Mouse (Mus musculus): ENCODE results near the gene Fcgr3.
A peak's percentile ranks its signal among the peaks of the same experiment; 100 is the strongest.

Fcgr3 gene

DNA sequence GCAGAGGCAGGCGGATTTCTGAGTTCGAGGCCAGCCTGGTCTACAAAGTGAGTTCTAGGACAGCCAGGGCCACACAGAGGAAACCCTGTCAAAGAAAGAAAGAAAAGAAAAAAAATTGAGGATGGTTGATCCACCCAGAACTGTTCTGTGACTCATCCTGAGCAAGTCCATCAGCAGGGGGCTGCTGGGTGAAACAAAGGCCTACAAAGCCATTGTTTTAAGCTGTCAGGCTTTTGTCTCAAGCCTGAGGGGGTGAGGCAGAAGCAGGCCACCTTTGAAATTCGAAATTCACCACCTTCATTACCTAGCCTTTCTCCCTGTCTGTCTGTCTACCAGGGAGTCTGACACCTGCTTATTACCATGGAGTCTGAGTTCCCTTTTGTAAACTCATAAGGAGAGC lies 18.2 kb downstream of the Fcgr3 start:
- DNase-seq = no peak

DNA sequence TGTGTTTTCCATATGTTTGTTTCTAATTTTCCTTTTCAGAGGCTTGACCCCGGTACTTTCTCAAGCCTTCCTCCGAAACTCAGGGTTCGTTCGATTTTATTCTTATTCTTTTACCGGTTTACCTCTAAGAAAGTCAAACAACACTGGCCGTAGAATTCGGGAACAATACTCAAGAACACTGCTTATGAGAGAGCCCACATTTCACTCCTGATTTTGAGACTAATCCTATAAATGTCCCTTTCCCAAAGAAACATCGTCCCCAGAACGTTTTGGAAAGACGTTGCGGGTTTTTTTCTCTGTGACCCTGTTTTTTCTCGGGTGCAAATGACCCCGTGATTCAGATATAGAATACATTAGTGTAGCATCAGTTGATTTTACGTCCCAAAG lies 19.7 kb downstream of the Fcgr3 start:
- no peak for DNase-seq

DNA sequence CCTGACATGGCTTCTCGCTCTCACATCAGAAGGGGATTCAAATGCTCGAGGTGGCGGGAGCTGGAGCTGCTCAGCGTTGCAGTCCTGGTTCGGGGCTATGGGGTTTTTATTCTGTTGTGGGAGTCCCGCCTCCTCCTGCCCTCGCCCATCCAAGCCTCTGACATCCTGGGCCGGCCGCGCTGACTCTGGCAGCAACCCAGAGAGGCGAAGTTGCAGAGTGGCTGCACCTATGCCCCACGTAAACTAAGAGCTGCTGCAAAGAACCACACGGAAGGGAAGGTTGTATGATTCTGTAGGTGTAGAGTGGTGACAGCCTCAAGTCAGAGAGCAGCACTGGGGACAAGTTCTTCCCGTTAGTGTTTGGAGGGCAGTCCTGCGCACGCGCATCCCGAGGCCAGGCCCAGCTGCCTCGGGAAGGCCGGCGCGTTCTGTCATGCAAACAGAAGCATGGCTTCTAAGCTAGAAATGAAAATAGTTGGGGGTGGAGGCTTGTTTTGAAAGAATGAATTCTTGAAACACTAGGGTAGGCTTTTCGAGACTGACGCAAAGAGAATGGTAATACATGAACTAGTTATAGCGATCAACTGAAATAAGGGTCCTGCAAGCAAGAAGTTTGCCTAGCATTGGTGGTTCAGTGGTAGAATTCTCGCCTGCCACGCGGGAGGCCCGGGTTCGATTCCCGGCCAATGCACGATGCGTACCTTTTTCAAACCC lies 20.2 kb downstream of the Fcgr3 start:
- peak; percentile 91 for DNase-seq

DNA sequence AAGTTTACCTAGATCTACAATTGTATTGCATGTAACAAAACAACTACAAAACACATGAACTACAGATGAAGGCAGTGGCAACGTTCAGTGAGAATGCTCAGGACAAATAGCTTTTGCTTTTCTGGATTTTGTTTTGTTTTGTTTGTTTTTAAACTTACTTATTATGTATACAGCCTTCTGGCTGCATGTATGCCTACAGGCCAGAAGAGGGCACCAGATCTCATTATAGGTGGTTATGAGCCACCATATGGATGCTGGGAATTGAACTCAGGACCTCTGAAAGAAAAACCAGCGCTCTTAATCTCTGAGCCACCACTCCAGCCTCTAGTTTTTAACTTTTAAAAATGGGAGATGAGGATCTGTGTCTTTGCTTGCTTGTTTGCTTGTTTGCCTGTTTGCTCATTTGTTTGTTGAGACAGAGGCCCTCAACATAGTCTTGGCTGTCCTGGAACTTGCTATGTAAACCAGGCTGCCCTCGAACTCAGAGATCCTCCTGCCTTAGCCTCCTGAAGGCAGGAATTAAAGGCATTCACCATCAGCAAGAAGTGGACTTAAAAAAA lies 21.1 kb downstream of the Fcgr3 start:
- no peak for DNase-seq

DNA sequence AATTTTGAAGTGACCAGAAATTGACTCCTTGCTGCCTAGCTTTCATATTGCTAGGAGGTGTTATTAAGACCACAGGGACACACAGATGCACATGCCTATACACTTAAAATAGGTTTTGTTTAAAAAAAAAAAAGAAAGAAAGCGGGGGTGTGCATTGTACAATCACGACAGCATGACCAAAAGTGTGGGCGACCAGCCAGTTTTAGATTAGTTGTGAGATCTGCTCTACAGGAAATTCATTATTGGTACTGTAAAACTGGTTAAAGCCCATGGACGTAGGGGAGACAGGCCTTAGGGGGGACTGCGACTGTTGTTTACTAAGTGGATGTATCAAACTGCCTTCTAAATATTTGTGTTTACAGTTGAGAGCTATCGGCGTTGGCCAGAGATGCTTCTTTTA lies 24.9 kb downstream of the Fcgr3 start:
- no peak for DNase-seq

DNA sequence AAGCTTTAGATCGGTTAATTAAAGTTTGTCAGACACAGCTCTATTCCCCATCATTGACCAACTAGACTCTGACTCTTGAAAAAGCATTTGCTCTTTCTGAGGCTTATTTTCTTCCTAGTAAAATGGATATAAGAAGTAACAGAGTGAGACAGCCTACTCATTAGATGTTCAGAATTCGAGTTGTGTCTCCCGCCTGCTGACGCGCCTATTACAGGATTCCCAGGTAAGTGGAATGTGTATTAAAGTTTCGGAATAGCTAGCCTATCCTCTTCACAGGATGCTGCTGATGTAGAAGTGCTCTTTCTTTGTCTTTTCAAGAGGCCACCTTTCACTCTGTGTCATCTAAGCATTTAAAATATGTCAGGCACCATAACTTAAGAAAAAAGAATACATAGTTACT lies 25.6 kb downstream of the Fcgr3 start:
- DNase-seq = no peak

DNA sequence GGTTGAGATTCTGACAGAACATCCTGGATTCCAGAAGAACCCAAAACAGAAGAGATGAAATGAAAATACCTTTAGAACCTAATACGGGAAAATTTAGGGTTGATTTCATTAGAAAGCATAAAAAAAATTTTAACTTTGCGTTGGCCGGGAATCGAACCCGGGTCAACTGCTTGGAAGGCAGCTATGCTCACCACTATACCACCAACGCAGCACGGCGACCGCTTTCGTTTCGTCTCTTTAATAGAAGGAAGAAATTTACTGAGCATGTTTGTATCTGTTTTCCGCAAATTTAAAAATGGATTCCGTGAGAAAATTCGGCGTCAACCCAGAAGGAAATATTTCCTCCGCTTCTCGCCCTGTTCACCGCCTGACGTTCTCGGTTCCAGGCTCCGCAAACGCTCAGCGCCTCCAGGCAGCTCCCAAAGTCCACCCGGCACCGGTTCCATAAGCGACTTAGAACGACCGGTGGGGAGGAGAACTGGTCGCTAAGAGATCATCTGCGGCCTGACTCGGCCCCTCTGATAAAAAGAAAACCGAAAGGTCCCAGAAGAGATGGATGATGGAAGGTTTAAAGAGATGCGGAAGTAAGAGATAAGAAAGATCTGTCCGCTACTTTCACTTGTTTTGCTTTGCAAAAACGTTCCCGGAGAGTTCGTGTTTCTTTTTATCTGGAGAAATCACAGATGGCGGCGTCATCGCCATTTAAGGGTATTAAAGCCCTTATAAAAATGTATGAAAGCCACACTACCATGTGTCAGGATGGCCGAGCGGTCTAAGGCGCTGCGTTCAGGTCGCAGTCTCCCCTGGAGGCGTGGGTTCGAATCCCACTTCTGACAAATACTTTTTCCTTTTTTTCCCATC lies 26.6 kb downstream of the Fcgr3 start:
- peak; percentile 86 for DNase-seq

DNA sequence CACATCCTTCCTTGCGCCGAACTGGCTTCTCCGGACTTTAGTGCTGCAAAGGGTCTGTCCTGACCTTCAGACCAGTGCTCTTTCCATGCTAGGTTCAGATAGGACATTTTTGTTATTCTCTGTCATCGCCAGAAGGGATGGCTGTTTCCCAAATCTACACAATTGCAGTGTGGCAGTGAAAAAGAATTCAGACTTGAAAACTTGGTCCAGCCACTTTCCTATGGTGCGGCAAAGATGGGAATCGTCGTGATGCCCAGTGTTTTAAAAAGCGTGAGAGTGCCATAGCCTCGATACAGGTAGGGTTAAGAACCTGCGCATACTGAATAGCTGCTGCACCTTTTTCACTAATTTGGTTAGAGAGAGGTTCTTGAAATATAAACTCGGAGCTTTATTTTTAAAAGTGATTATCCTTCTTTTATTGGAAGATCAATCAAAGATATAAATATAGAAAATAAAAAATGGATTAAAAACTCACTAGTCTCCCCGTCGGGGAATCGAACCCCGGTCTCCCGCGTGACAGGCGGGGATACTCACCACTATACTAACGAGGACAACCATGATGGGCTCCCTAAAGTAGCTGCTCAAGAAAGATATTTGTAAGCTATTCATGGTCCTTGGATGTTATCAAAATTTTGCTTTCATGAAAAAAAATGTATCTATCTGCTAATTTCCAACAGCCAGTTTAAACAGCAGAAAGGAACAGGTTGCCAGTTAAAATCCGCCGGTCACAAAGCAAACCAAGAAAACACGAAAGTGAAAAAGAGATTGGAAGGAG lies 28.0 kb downstream of the Fcgr3 start:
- peak; percentile 77 for DNase-seq

DNA sequence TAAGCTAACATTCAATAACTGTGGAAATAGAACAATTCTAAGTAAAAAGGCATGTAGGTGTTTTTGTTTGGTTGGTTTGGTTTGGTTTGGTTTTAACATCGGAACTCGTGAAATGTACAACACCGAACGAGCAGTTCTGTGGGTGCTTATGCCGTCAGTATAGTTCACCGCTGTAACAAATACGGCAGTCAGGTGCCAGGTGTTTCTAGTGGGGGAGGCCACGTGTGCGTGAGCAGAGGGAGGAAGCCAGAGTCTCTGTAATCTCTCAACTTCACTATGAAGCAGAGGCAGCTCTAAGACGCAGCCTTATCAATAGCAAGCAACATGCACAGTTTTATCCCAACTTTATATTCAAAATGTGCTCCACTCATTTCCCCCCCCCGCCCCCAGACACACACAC lies 29.1 kb downstream of the Fcgr3 start:
- DNase-seq = no peak

DNA sequence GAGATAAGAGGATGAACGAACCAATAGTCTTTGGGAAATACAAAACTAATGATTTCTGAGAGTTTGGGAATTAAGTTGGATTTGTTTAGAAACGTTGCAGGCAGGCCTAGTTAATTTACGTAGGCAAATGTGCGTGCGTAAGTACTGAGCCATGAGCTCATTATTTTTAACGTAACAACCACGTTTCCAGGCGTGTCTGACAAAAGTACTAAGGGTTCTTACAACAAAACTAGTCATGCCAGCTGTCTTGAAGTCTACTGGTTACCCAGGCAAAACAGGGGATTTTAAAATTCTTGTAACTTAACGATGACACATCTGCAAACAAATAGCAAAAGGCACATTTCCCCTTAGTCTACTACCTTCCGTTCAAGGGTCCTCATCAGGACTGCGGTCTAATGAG lies 30.5 kb downstream of the Fcgr3 start:
- DNase-seq = no peak

DNA sequence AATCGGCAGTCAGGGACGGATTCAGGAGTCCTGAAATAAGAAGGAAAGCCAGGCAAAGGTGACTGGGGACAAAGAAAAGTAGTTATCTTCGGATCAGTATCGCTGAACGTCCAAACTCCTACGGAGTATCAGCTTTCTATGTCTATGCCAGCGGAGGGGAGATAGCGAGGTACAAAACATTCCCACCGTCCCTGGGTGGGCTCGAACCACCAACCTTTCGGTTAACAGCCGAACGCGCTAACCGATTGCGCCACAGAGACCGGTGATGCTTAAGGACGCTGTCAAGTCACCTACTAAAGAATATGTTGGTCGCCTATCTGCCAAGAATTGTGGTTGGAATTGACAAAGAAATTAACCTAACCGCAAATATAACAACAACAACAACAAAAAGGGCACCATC lies 31.0 kb downstream of the Fcgr3 start:
- DNase-seq = peak; percentile 93

DNA sequence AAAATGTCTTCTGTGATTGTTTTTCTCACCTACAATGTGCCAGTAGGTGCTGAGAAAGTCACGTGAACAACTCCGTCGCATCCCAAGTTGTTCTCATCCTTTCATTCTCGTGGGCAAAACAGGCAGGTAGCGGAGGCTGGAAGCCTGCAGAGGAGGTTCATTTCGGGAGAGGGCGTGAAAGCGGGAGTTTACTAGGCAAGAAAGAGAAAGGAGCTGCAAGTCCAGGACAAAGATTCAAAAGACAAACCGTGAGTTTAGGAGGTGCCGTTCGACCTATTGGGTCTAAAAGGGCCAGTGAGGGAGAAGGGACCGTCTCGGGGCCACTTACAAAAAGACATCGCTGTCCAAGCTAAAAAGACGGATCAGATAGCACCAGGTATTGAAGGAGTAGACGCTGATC lies 31.5 kb downstream of the Fcgr3 start:
- no peak for DNase-seq

DNA sequence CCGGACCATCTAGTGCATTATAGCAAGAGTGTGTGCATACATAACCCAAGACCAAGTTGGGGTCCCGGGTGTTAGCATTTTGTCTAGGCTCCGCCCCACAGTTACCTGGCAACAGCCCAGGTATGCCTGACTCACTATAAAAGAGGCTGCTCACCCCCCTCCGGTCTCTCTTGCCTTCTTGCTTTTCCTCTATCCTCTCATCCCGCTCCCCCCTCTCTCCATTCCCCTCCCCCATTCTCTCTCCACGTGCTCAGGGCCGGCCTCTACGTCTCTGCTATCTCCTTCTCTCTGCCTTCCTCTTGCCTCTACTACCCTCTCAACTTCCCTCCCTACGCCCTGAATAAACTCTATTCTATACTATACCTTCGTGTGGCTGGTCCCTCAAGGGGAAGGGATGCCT lies 32.0 kb downstream of the Fcgr3 start:
- no peak for DNase-seq

DNA sequence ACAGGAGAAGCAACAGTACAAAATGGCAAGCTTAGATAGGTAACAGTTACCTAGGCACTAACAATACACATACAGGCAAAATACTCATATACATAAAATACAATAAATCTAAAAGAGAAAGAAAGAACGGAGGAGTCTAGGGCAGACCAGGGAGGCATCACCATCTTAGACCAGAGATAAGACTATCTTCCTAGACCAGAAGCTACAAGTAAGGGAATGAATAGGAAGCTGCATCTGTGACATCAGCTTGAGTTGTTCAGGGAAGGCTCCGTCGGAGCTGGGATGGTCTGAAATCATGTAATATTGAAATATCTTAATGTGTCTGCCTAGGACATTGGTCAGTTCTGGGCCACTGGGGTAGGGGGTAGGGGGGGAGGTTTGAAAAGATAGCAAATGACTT lies 33.0 kb downstream of the Fcgr3 start:
- no peak for DNase-seq

DNA sequence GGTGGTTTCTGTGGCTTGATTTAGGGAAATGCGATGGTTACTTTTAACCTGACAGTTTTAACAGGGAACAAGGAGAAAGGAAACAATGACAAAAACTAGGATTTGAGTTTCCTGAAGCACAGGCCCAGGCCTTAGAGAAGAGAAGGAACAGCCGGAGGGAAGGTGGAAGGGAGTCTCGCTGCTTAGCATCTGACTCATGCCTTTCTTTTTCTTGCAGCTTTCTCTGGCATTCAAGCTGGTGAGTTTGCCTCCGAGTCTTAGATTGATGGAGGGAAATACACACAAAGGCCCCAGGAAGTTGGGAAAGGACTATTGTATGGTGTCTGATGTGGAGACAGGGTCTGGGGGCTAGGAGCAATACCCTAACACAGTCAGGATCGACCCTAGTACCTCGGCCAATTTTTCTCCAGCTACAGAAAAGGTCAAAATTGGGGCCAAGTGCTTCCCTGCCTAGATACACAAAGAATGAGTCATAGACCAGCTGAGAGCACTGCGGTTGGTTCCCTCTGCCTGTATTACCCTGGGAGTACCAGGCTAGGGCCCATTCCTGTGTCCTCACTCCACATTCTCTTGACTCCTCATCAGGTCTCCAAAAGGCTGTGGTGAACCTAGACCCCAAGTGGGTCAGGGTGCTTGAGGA lies 45.3 kb downstream of the Fcgr3 start:
- no peak for DNase-seq

DNA sequence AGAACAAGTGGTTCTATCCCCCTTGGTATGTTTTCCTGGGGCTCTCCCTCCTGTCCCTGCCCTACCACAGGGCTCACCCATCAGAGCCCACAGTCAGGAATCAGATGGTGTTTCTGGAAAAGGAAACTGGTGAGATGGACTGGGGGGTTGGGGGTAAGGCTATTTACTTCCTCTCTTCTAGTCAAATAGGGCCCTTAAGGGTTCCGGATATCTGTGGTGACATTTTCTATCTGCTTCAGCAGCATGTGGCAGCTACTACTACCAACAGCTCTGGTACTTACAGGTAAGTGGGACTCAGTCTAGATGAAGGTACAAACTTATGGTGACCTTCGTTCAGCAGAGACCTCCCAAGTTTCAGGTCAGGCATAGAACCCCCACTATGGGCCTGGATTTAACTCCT lies 46.0 kb downstream of the Fcgr3 start, which contains the start of gene Fcgr4:
TSS of gene Fcgr4 (plus strand) at position 184 of the 400 bp plus-strand sequence.
- DNase-seq = no peak

DNA sequence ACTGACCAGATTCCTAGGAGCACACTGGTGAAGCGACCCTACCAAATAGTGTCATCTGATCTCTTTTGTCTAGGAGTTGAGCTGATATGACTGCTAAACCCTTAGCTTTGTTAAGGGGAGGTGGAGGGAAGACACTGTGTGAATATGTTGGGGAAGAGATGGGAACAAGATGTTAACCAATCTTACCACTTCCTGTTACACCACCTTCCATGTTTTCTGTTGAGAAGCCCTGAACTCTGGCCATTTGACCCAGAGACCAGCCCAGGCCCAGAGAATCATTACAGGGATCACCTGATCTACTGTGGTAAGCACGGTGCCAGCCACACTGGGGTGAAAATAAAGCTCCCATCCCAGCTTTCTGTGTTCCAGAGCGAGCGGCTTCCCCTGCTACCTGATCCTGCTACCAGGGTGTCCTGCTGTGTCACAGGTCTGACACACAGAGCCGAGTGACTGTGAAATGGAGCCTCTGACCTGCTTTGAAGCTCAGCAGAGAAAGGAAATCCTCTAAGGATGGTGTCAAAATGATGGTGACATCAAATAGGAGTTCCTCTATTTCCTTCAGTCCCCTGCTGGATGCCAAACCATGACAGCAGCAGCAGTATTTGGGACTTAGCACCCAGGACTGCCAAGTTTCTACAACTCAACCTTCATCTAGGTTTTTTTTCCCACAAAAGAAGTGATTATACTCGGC lies 47.1 kb downstream of the Fcgr3 start:
- DNase-seq = no peak

DNA sequence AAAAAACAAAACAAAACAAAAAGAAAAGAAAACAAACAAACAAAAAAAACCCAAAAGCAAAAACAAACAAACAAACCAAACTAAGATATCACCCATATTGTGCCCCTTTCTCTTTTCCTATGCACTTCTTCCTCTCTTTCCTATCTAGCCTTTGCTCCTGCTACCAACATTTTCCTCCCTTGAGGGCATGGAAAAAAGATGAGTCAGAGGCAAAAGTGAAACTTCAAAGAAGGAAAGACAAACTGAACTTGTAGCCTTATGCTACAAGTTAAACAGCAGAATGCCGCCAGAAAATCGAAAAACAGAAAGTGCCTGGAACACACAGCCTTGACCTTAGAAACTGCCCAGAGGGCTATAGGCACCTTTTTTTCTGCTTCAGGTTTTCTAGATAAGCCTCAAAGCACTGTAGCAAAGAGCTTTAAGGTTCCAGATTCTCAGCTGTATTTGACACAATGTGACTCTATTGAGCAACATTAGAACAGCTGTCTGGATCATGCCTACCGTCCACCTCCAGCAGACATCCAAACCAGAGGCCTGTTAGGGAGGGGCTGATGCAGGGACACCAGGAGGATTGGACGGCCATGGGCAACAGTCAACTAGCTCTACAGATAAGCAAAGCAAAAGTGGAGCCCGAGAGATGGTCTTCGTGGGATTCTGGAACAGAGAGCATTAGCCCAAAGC lies 47.9 kb downstream of the Fcgr3 start:
- no peak for DNase-seq

DNA sequence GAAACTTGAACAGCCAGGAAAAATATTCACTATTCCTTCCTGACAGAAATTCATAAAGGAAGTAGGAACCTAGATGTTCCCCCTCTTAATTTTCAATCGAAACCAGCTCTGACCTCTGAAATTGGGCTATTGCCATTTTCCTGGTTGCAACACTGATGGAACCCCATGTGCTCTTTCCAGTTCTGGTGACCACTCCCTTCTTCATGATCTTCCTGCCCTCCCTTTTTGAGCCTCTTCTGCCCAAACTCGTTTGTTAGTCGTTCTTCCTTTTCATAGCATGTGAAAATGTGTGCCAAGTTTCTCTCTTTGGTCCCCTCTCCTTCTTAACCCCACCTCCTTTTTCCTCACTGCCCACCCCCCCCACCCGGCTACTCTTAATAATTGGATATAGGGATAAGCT lies 53.0 kb downstream of the Fcgr3 start:
- DNase-seq = no peak

DNA sequence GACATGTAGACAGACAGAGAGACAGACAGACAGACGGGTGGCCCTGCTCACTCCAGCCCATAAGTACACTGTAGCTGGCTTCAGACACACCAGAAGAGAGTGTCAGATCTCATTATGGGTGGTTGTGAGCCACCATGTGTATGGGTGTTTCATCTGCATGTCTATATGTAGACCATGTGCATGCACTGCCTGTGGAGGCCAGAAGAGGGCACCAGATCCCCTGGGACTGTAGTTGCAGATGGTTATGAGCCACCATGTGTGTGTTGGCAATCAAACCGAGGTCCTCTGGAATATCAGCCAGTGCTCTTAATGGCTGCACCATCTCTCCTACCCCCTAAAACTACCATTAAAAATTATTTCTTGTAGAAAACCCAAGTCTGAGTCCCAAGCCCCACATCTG lies 57.8 kb downstream of the Fcgr3 start:
- no peak for DNase-seq

DNA sequence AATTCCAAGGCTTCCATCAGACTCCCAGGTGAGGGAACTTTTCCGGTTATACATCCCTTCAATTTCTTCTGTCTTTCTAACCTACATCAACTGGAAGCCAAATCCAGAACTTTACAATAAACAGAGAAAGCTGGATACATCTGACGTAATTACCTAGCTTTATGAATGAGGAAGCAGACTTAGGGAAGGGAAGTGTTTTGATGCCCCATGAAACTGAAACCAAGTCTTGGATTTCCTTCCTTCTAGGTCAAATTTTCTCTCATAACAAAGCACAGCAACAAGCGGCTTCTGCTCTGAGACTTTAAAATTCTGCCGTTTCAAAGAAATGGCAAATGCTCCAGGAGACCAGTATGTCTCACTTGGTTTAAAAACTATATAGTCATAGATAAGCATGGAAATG lies 58.4 kb downstream of the Fcgr3 start:
- no peak for DNase-seq

DNA sequence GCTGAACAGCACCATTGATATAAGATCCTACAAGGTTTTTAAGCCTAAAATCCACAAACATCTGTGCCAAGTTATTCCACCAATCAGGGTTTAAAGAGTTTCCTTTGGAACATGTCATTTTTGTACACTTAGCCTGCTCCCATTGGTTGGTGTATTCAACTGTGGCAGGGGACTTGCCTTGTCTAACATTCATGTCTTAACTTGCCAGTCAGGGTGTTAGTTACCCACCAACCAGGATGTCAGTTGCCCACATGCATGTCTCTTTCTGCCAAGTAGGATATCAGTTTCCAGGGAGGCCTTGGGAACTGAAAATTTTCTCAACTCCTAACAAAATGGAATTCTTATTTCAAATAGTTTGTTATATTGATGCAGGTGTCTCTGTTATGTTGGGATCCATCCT lies 59.1 kb downstream of the Fcgr3 start:
- no peak for DNase-seq

All from kidney, adult 18-20 months (tissue).